Mouse (Mus musculus) midbrain, embryonic 16.5 days (tissue): ENCODE data around the gene Ndufb6. TPM values are rescaled to one million over a fixed set of nuclear protein-coding genes. Genes with fewer than 3 reads are reported as not detected.

Source experiments
- ATAC-seq: fragments of 200-750 bp; cut with Nextera tagmentation; 2 replicates; pipeline ENCODE4 v1.8.0; 2017; ENCODE audit warnings: moderate TSS enrichment
- H3K27ac ChIP-seq: fragments of 300-500 bp; sonication (generic); 2 replicates; pipeline ENCODE4 v1.5.1; 2014; ENCODE audit warnings: mild to moderate bottlenecking, low read length, mixed read lengths
- H3K27me3 ChIP-seq: fragments of 300-500 bp; sonication (generic); 2 replicates; pipeline ENCODE4 v1.6.1; 2014; ENCODE audit warnings: low read depth, low read length, mixed read lengths; ENCODE audit not compliant: control insufficient read depth, insufficient read depth
- H3K36me3 ChIP-seq: fragments of 300-500 bp; sonication (generic); 2 replicates; pipeline ENCODE4 v1.6.1; 2014; ENCODE audit warnings: mild to moderate bottlenecking, low read length, moderate library complexity, mixed read lengths; ENCODE audit not compliant: control insufficient read depth, insufficient read depth
- H3K4me1 ChIP-seq: fragments of 300-500 bp; sonication (generic); 2 replicates; pipeline ENCODE4 v1.6.1; 2014; ENCODE audit warnings: mild to moderate bottlenecking, low read length, mixed read lengths; ENCODE audit not compliant: control insufficient read depth, insufficient read depth
- H3K4me2 ChIP-seq: fragments of 300-500 bp; sonication (generic); 2 replicates; pipeline ENCODE4 v1.6.1; 2014; ENCODE audit warnings: mild to moderate bottlenecking, low read length, mixed read lengths
- H3K4me3 ChIP-seq: fragments of 300-500 bp; sonication (generic); 2 replicates; pipeline ENCODE4 v1.5.1; 2014; ENCODE audit warnings: low read depth, mild to moderate bottlenecking, low read length, moderate library complexity, mixed read lengths
- H3K9ac ChIP-seq: fragments of 300-500 bp; sonication (generic); 2 replicates; pipeline ENCODE4 v1.6.1; 2014; ENCODE audit warnings: low read depth, low read length, mixed read lengths
- H3K9me3 ChIP-seq: fragments of 300-500 bp; sonication (generic); replicated peaks from 2 replicates; pipeline ENCODE4 v1.6.1; 2014; ENCODE audit warnings: mild to moderate bottlenecking, low read length, mixed read lengths; ENCODE audit not compliant: control insufficient read depth, poor library complexity, severe bottlenecking
- WGBS: fragments of 180-500 bp; shearing (Covaris S2); extraction: QIAGEN DNeasy Blood & Tissue Kit; methylation state at CpG from one replicate; pipeline ENCODE4 v1.1.7; 2014; 5-methylcytosine and 5-hydroxymethylcytosine counted together
- polyA plus RNA-seq: library from polyadenylated mRNA; unstranded; fragments of >200 nt; fragmentation: Nextera tagmentation; extraction: Ambion mirVana; gene quantifications from 2 replicates; pipeline ENCODE4 v1.2.1, GENCODE M21; 2015

The Ndufb6 gene
- polyA plus RNA-seq, 1 experiment from 2014 or later = 351 TPM

DNA sequence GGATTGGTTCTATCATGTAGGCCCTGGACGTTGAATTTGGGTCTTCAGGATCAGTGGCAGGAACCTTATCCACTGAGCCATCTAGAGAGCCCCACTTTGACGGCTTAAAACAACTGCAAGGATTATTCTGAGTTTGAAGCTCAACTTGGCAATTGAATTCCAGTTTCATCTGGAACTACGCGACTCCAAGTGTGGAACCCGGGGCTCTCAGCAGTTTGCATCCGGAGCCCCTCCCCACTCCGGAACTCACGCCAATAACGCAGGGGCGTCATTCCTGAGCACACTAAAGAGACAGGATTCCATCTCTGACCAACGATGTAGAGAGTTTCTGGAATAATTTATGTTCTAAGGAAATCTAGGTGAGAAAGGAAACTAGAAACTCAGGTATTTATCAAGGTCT, 52.1 kb downstream of the Ndufb6 start:
- no peaks in the 10 kb centered on the region for H3K27me3 ChIP-seq
- WGBS = 94% methylated on average over 11 of the region's 11 CpGs

GRCm38 (mm10) chr4:40226095-40226494, 53.1 kb downstream of the Ndufb6 start:
- Histone ChIP-seq H3K4me2 (no peak overlapping the region), H3K9me3 (no peaks in the 10 kb centered on the region), H3K9ac (no peak overlapping the region), H3K27ac (no peak overlapping the region), H3K4me1 (no peaks in the 10 kb centered on the region), H3K4me3 (no peak overlapping the region), H3K27me3 (no peaks in the 10 kb centered on the region), H3K36me3 (no peaks in the 10 kb centered on the region)
- no peak for ATAC-seq
- WGBS = 74% methylated on average over 5 of the region's 5 CpGs

More for the DNA sequence above, 52.1 kb downstream of the Ndufb6 start:
- ATAC-seq = no peak
- no peak overlapping the region for H3K4me2 ChIP-seq
- no peaks in the 10 kb centered on the region for H3K4me1 ChIP-seq
- no peaks in the 10 kb centered on the region for H3K9me3 ChIP-seq
- no peaks in the 10 kb centered on the region for H3K36me3 ChIP-seq
- H3K27ac ChIP-seq = no peak overlapping the region
- no peak overlapping the region for H3K4me3 ChIP-seq
- no peak overlapping the region for H3K9ac ChIP-seq

- no peak for ATAC-seq
- Histone ChIP-seq H3K36me3 (no peaks in the 10 kb centered on the region), H3K9me3 (no peaks in the 10 kb centered on the region), H3K27me3 (no peaks in the 10 kb centered on the region), H3K9ac (no peak overlapping the region), H3K4me3 (no peak overlapping the region), H3K4me1 (no peaks in the 10 kb centered on the region), H3K27ac (no peak overlapping the region), H3K4me2 (no peak overlapping the region)
- WGBS = 36% methylated on average over 21 of the region's 21 CpGs
Measured at GRCm38 (mm10) chr4:40221876-40222585, 57.2 kb downstream of the Ndufb6 start.

DNA sequence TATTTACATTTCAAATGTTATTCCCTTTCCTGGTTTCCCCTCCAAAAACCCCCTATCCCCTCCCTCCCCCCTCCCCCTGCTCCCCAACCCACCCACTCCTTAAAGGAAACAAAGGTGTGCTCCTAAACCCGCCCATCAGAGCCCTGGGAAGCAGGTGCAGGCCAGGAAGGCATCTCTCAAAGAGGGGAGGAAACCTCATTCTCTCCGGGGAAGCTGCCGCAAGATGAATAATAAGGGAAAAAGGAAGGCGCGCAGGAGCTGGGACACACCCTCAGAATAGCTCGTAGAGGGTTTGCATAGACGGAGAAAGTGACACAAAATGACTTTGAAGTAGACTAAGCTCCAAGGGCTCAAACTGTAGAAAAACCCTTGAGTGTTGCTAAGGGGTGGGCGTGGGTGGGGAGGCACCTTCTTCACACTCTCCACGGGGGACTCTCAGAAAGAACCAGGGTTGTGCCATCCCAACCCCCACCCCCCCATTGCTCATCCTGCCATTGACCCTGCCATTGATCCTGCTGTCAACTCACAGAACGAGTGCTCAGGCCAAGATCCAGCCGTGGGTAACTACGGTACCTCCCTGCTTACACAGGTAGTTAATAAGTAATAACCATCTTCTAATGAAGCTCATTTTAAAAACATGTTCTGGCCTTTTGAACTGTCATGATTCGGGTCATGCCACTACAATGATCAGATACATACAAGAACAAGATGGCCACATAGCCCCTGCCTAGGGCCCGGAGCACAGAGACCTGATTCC, 58.0 kb downstream of the Ndufb6 start:
- H3K9me3 ChIP-seq = no peaks in the 10 kb centered on the region
- no peak overlapping the region for H3K4me3 ChIP-seq
- WGBS = 46% methylated on average over 13 of the region's 14 CpGs
- H3K36me3 ChIP-seq = no peaks in the 10 kb centered on the region
- peak overlapping the region; percentile 23 for H3K4me2 ChIP-seq
- no peaks in the 10 kb centered on the region for H3K4me1 ChIP-seq
- H3K27ac ChIP-seq = no peak overlapping the region
- no peak overlapping the region for H3K9ac ChIP-seq
- no peaks in the 10 kb centered on the region for H3K27me3 ChIP-seq
- no peak for ATAC-seq

Other genes starting within 250 kb of the Ndufb6 start
- 46.0 and 46.3 TPM in 2 replicates for gene Aco1, start 136.3 kb downstream of the Ndufb6 start, polyA plus RNA-seq
- 2.4 and 3.1 TPM in 2 replicates for gene Ddx58, start 39.6 kb downstream of the Ndufb6 start, polyA plus RNA-seq
- 10.1 and 15.6 TPM in 2 replicates for gene Smim27, start 9.8 kb downstream of the Ndufb6 start, polyA plus RNA-seq
- 28.6 and 31.9 TPM in 2 replicates for gene Topors, start 9.6 kb downstream of the Ndufb6 start, polyA plus RNA-seq
- 1.1 and 1.2 TPM in 2 replicates for gene Tmem215, start 192.8 kb upstream of the Ndufb6 start, polyA plus RNA-seq